Mouse (Mus musculus) heart, adult 2 months (tissue): Measurements from ENCODE around the gene Ppa1. TPM values are rescaled to one million over a fixed set of nuclear protein-coding genes. Genes with fewer than 3 reads are reported as not detected.

Experiments
- DNase-seq, 2 experiments: peaks; one replicate each; pipeline ENCODE4 v3.0.0; 2021
- H3K27ac ChIP-seq: fragments of 200-600 bp; 2 replicates; pipeline ENCODE4 v1.8.1; 2022
- H3K27me3 ChIP-seq: fragments of 200-500 bp; 2 replicates; pipeline ENCODE4 v1.6.1; 2012; ENCODE audit warnings: mild to moderate bottlenecking, low read length, inconsistent platforms, mixed read lengths; ENCODE audit not compliant: control insufficient read depth, insufficient read depth
- H3K36me3 ChIP-seq: fragments of 200-500 bp; 2 replicates; pipeline ENCODE4 v1.6.1; 2012; ENCODE audit warnings: low read length, inconsistent platforms; ENCODE audit not compliant: control insufficient read depth, insufficient read depth
- H3K4me1 ChIP-seq: fragments of 200-500 bp; 2 replicates; pipeline ENCODE4 v1.6.1; 2011; ENCODE audit warnings: low read length; ENCODE audit not compliant: control insufficient read depth, insufficient read depth
- H3K4me3 ChIP-seq: fragments of 200-600 bp; 2 replicates; pipeline ENCODE4 v1.8.1; 2022
- H3K79me2 ChIP-seq: fragments of 200-500 bp; replicated peaks from 2 replicates; pipeline ENCODE4 v1.6.1; 2012; ENCODE audit warnings: mild to moderate bottlenecking, inconsistent platforms, low read length, moderate library complexity, mixed read lengths; ENCODE audit not compliant: control insufficient read depth, insufficient read depth
- H3K9ac ChIP-seq: fragments of 200-500 bp; 2 replicates; pipeline ENCODE4 v1.6.1; 2012; ENCODE audit warnings: low read depth, mild to moderate bottlenecking, control low read depth, inconsistent platforms, low read length, mixed read lengths
- CTCF ChIP-seq: fragments of 200-600 bp; IDR thresholded peaks from 2 replicates; pipeline ENCODE4 v1.8.1; 2022; ENCODE audit warnings: antibody characterized with exemption, mild to moderate bottlenecking, moderate library complexity
- EP300 ChIP-seq: fragments of 200-500 bp; IDR thresholded peaks from 2 replicates; pipeline ENCODE4 v1.6.1; 2011; ENCODE audit warnings: low read depth, low read length, control low read depth; ENCODE audit not compliant: insufficient read depth
- POLR2A ChIP-seq: fragments of 200-500 bp; IDR thresholded peaks from 2 replicates; pipeline ENCODE4 v1.6.1; 2011; ENCODE audit warnings: mild to moderate bottlenecking, low read depth, low read length, control low read depth; ENCODE audit not compliant: insufficient read depth
- WGBS: fragments of 180-500 bp; shearing (Covaris S2); methylation state at CpG from one replicate; pipeline ENCODE4 v1.1.7; 2018; 5-methylcytosine and 5-hydroxymethylcytosine counted together
- intact Hi-C: fragments of 180-260 bp; cut with DNase I; formaldehyde crosslinking; loops from one replicate; pipeline ENCODE4 v1.15.1; 2025
- polyA plus RNA-seq: library from polyadenylated mRNA; depleted of rRNA; stranded (reverse); fragments of >200 nt; gene quantifications from 2 replicates; pipeline ENCODE4 v1.2.3, GENCODE M21; 2012
- total RNA-seq, 2 experiments: library from RNA; stranded (reverse); gene quantifications; 2 replicates each; pipeline ENCODE4 v1.2.3; 2021

The Ppa1 gene
- total and polyA plus RNA-seq, 3 experiments = 33.9 to 66.8 (median 66.3) TPM

DNA sequence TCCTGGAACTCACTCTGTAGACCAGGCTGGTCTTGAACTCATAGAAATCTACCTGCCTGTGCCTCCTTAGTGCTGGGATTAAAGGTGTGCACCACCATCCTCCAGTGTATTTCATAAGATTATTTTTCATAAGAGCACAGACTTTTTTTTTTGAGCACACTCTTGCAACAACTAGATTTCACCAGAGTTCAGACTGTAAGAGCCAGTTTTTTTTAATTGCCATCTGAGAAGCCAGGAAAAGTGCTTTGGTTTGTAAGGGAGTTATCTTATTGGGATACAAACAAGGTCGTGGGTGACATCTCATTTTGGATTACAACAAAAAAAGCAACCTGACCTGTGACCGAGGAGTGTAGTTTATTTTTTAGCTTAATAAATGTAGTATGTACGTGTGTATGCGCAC, 5.8 kb downstream of the Ppa1 start:
- TF ChIP-seq POLR2A (no peak), CTCF (no peak), EP300 (no peak)
- intact Hi-C loops = no loop called here
- Histone ChIP-seq H3K9ac (no peak overlapping the region), H3K27ac (no peak overlapping the region), H3K4me3 (no peak overlapping the region), H3K79me2 (no peaks in the 10 kb centered on the region), H3K36me3 (peaks cover 5% of the 10 kb centered on the region), H3K4me1 (peaks cover 4% of the 10 kb centered on the region), H3K27me3 (no peaks in the 10 kb centered on the region)
- 84% methylated on average over 4 of the region's 4 CpGs for WGBS
- DNase-seq = no peak

DNA sequence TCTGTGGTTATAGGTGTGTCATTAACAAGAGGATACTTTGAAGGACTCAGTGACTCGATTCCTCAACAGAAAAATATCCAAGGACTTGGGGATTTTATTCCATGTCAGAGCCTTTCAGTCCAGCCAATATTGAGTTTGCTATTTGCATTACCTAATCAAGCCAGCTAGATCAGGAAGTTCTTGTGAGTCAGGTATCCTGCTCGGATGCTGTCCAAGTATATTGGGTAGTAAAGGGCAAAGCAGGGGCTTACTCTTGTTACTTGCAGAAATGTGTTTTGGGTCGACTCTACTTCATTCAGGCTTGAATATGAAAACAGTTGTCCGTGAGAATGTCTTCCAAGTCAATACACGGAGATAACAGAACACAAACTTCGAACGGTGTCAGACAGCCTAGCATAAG, 6.3 kb downstream of the Ppa1 start:
- Histone ChIP-seq H3K9ac (no peak overlapping the region), H3K4me3 (0 out of 2 replicates have a peak overlapping the region, but pooled peaks have one; percentile 12)
- intact Hi-C loops = loop anchor here (5.0 kb wide), 1 partner anchor 457 kb away; no protein-coding TSS in a partner anchor

DNA sequence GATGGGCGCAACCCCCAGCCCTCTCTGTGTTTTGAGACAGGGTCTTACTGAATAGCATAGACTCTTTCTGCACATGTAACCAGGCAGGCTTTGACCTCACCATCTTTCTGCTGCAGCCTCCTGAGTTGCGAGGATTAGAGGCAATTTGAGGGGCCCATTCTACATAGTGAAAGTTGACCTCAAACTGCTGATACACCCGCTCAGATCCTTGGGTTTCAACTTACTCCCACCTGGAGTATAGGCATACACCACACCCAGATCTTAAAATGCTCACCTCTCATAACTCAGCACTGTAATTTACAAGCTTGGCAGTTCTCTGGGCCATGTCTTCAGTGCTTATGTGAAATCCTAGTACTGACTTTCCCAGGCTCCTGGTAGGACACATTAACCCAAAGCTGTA, 6.8 kb downstream of the Ppa1 start:
- no peak overlapping the region for H3K4me3 ChIP-seq
- 78% methylated on average over 3 of the region's 3 CpGs for WGBS
- no peak for DNase-seq
- peaks cover 5% of the 10 kb centered on the region for H3K36me3 ChIP-seq
- peak overlapping the region; percentile 26; the same call in 1 of the 2 replicates for H3K27ac ChIP-seq
- peaks cover 4% of the 10 kb centered on the region for H3K4me1 ChIP-seq
- intact Hi-C loops = loop anchor here (5.0 kb wide), 1 partner anchor 458 kb away; no protein-coding TSS in a partner anchor
- no peaks in the 10 kb centered on the region for H3K79me2 ChIP-seq
- TF ChIP-seq CTCF (no peak), POLR2A (no peak), EP300 (no peak)
- H3K27me3 ChIP-seq = no peaks in the 10 kb centered on the region
- no peak overlapping the region for H3K9ac ChIP-seq

More for the DNA sequence above, 6.3 kb downstream of the Ppa1 start:
- Histone ChIP-seq H3K4me1 (peaks cover 4% of the 10 kb centered on the region), H3K27ac (peak overlapping the region; percentile 26; the same call in 1 of the 2 replicates), H3K36me3 (peaks cover 5% of the 10 kb centered on the region), H3K79me2 (no peaks in the 10 kb centered on the region), H3K27me3 (no peaks in the 10 kb centered on the region)
- 56% methylated on average over 7 of the region's 7 CpGs for WGBS
- TF ChIP-seq EP300 (no peak), POLR2A (no peak), CTCF (no peak)
- no peak for DNase-seq

DNA sequence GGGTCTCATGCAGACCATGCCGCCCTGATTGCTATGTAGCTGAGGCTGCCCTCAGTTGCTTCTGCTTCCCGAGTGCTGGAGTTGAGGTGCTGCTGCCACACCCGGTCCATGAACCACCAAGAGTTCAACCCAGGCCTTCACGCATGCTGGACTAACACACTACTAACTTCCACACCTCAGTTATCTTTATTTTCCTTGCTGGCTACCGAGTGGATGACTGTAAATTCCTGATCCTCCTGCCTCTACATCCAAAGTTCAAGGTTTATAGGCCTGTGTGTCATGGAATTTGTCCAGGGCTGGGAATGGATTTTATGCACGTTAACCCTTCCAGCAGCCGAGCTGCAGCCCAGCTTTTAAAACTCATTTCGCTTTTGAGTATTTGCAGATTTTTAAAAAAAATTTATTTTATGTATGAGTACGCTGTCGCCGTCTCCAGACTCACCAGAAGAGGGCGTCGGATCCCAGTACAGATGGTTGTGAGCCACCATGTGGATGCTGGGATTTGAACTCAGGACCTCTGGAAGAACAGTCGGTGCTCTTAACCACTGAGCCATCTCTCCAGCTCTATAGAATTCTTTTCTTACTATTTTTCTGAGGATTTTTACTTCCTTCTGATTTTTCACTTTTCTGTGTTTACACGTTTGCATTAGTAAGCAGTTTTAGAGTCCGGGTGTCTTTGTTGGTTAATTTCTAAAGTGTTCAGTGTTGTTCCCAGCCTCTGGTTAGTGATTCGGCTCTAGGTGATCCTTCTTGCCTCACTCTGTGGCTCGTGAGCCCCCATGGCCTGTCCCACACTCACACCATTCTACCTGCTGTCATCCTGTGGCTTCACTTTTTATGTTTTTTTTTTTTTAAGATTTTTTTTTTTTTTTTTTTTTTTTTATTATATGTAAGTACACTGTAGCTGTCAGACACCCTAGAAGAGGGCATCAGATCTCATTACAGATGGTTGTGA, 8.9 kb downstream of the Ppa1 start:
- H3K27ac ChIP-seq = no peak overlapping the region
- no peak for TF ChIP-seq POLR2A
- peak; percentile 54 for TF ChIP-seq CTCF
- TF ChIP-seq EP300 = no peak
- no peak for DNase-seq
- WGBS = 88% methylated on average over 18 of the region's 18 CpGs
- H3K9ac ChIP-seq = no peak overlapping the region
- no peaks in the 10 kb centered on the region for H3K79me2 ChIP-seq
- intact Hi-C loops = loop anchor here (5.0 kb wide), 1 partner anchor 460 kb away; no protein-coding TSS in a partner anchor
- peaks cover 4% of the 10 kb centered on the region for H3K4me1 ChIP-seq
- H3K36me3 ChIP-seq = peaks cover 5% of the 10 kb centered on the region
- H3K4me3 ChIP-seq = no peak overlapping the region
- H3K27me3 ChIP-seq = no peaks in the 10 kb centered on the region

- Histone ChIP-seq H3K79me2 (no peaks in the 10 kb centered on the region), H3K9ac (peak overlapping the region; percentile 35; the same call in 1 of the 2 replicates), H3K4me3 (no peak overlapping the region), H3K4me1 (peaks cover 4% of the 10 kb centered on the region), H3K27me3 (no peaks in the 10 kb centered on the region), H3K27ac (no peak overlapping the region), H3K36me3 (peaks cover 5% of the 10 kb centered on the region)
- TF ChIP-seq CTCF (peak; percentile 84), EP300 (no peak)
- intact Hi-C loops = loop anchor here (1.0 to 5.0 kb wide), 5 partner anchors 52 to 461 kb away; no protein-coding TSS in a partner anchor
- DNase-seq = no peak
- 26% methylated on average over 4 of the region's 4 CpGs for WGBS
These were observed 9.6 kb downstream of the Ppa1 start for GRCm38 (mm10) chr10:61657985-61658384.

GRCm38 (mm10) chr10:61661887-61662286, 13.5 kb downstream of the Ppa1 start:
- H3K36me3 ChIP-seq = peaks cover 2% of the 10 kb centered on the region; the same call in 1 of the 2 replicates
- H3K4me3 ChIP-seq = no peak overlapping the region
- TF ChIP-seq CTCF = no peak
- no peak for TF ChIP-seq POLR2A
- TF ChIP-seq EP300 = no peak
- H3K4me1 ChIP-seq = no peaks in the 10 kb centered on the region; the same call in 1 of the 2 replicates
- 71% methylated on average over 8 of the region's 8 CpGs for WGBS
- peak in 1 of 2 experiments; percentile 28 for DNase-seq
- no peak overlapping the region for H3K9ac ChIP-seq
- H3K27me3 ChIP-seq = no peaks in the 10 kb centered on the region
- H3K27ac ChIP-seq = no peak overlapping the region
- intact Hi-C loops = no loop called here
- H3K79me2 ChIP-seq = no peaks in the 10 kb centered on the region
